Mouse (Mus musculus) kidney, adult 2 months (tissue): ENCODE results near the gene Plcb2.

ENCODE experiments used
- CTCF ChIP-seq: fragments of 200-500 bp; conservative IDR thresholded peaks from 2 replicates; pipeline ENCODE4 v1.5.1; 2011; ENCODE audit warnings: low read depth, mild to moderate bottlenecking, control low read depth, low read length, moderate library complexity, mixed read lengths; ENCODE audit not compliant: insufficient read depth, insufficient read length
- POLR2A ChIP-seq: fragments of 200-500 bp; IDR thresholded peaks from one replicate; pipeline ENCODE4 v1.6.1; 2011; ENCODE audit warnings: low read depth, low read length, control low read depth

- TF ChIP-seq CTCF = no peak
- no peak for TF ChIP-seq POLR2A
These were observed 25.1 kb downstream of the Plcb2 start for GRCm38 (mm10) chr2:118702883-118703761.
